Mouse (Mus musculus): ENCODE data around the gene Ifi44. TPM values are rescaled to one million over a fixed set of nuclear protein-coding genes. Genes with fewer than 3 reads are reported as not detected.

Gene Ifi44
- polyA plus RNA-seq, 1 experiment from 2014 or later, result 3.3 TPM

Other genes with a start within 250 kb of the Ifi44 start
- not detected in 2 replicates for gene Ifi44l, start 12.9 kb upstream of the Ifi44 start, polyA plus RNA-seq (2015; fragmentation: Nextera tagmentation; extraction: Ambion mirVana)
- 3.6 and 4.4 TPM in 2 replicates for gene Ptgfr, start 87.7 kb upstream of the Ifi44 start, polyA plus RNA-seq (2015; fragmentation: Nextera tagmentation; extraction: Ambion mirVana)